Mouse (Mus musculus) liver, embryonic 15.5 days (tissue): Measurements from ENCODE around the gene Zfand4. TPM values are rescaled to one million over a fixed set of nuclear protein-coding genes. Genes with fewer than 3 reads are reported as not detected.
A peak's percentile ranks its signal among the peaks of the same experiment; 100 is the strongest.

Source experiments
- ATAC-seq: fragments of 200-750 bp; cut with Nextera tagmentation; 2 replicates; pipeline ENCODE4 v1.8.0; 2017; ENCODE audit warnings: moderate number of reproducible peaks, mild to moderate bottlenecking, moderate library complexity; ENCODE audit not compliant: insufficient read depth
- H3K27ac ChIP-seq: fragments of 300-500 bp; sonication (generic); replicated peaks from 2 replicates; pipeline ENCODE4 v1.5.1; 2015; ENCODE audit warnings: mild to moderate bottlenecking, inconsistent platforms
- H3K27me3 ChIP-seq: fragments of 300-500 bp; sonication (generic); 2 replicates; pipeline ENCODE4 v1.6.1; 2015; ENCODE audit warnings: mild to moderate bottlenecking, inconsistent platforms
- H3K36me3 ChIP-seq: fragments of 300-500 bp; sonication (generic); replicated peaks from 2 replicates; pipeline ENCODE4 v1.6.1; 2015; ENCODE audit warnings: moderate library complexity, mild to moderate bottlenecking, inconsistent platforms
- H3K4me1 ChIP-seq: fragments of 300-500 bp; sonication (generic); replicated peaks from 2 replicates; pipeline ENCODE4 v1.6.1; 2015; ENCODE audit warnings: inconsistent platforms
- H3K4me2 ChIP-seq: fragments of 300-500 bp; sonication (generic); 2 replicates; pipeline ENCODE4 v1.6.1; 2015; ENCODE audit warnings: moderate library complexity, mild to moderate bottlenecking, inconsistent platforms
- H3K4me3 ChIP-seq: fragments of 300-500 bp; sonication (generic); replicated peaks from 2 replicates; pipeline ENCODE4 v1.5.1; 2015; ENCODE audit warnings: mild to moderate bottlenecking, inconsistent platforms
- H3K9ac ChIP-seq: fragments of 300-500 bp; sonication (generic); 2 replicates; pipeline ENCODE4 v1.6.1; 2015; ENCODE audit warnings: moderate library complexity, mild to moderate bottlenecking, inconsistent platforms
- H3K9me3 ChIP-seq: fragments of 300-500 bp; sonication (generic); replicated peaks from 2 replicates; pipeline ENCODE4 v1.6.1; 2016; ENCODE audit warnings: inconsistent platforms
- WGBS: fragments of 180-500 bp; shearing (Covaris S2); methylation state at CpG from one replicate; pipeline ENCODE4 v1.1.7; 2015; ENCODE audit warnings: mixed read lengths; ENCODE audit not compliant: insufficient replicate concordance; 5-methylcytosine and 5-hydroxymethylcytosine counted together
- polyA plus RNA-seq: library from polyadenylated mRNA; unstranded; fragments of >200 nt; fragmentation: Nextera tagmentation; extraction: Ambion mirVana; gene quantifications from 2 replicates; pipeline ENCODE4 v1.2.1, GENCODE M21; 2015

Gene Zfand4
- polyA plus RNA-seq, 1 experiment from 2014 or later = 4.8 TPM

- Histone ChIP-seq H3K9ac (no peak overlapping the region), H3K27ac (no peak overlapping the region), H3K4me3 (no peak overlapping the region), H3K36me3 (no peaks in the 10 kb centered on the region), H3K4me1 (no peaks in the 10 kb centered on the region), H3K9me3 (no peaks in the 10 kb centered on the region), H3K4me2 (no peak overlapping the region), H3K27me3 (no peaks in the 10 kb centered on the region)
- 68% methylated on average over 3 of the region's 3 CpGs for WGBS
- no peak for ATAC-seq
Measured at GRCm38 (mm10) chr6:116319259-116319658, 55.2 kb downstream of the Zfand4 start.

- ATAC-seq = no peak
Measured at GRCm38 (mm10) chr6:116326641-116327040, 62.6 kb downstream of the Zfand4 start.

GRCm38 (mm10) chr6:116331396-116331795 lies 67.4 kb downstream of the Zfand4 start:
- H3K4me1 ChIP-seq = 0 out of 2 replicates have a peak, but pooled peaks cover under 1% of the 10 kb centered on the region
- no peak for ATAC-seq
- H3K9me3 ChIP-seq = no peaks in the 10 kb centered on the region
- no peak overlapping the region for H3K4me2 ChIP-seq
- no peak overlapping the region for H3K9ac ChIP-seq
- no peaks in the 10 kb centered on the region for H3K36me3 ChIP-seq
- H3K27me3 ChIP-seq = peaks cover 5% of the 10 kb centered on the region
- H3K27ac ChIP-seq = no peak overlapping the region
- 83% methylated on average over 2 of the region's 2 CpGs for WGBS
- no peak overlapping the region for H3K4me3 ChIP-seq

More at GRCm38 (mm10) chr6:116326641-116327040, 62.6 kb downstream of the Zfand4 start:
- Histone ChIP-seq H3K4me3 (no peak overlapping the region), H3K36me3 (no peaks in the 10 kb centered on the region), H3K9ac (no peak overlapping the region), H3K4me2 (no peak overlapping the region), H3K4me1 (no peaks in the 10 kb centered on the region), H3K27me3 (no peaks in the 10 kb centered on the region), H3K9me3 (no peaks in the 10 kb centered on the region), H3K27ac (no peak overlapping the region)
- 79% methylated on average over 3 of the region's 3 CpGs for WGBS

- Histone ChIP-seq H3K9me3 (no peaks in the 10 kb centered on the region), H3K27ac (peak overlapping the region; percentile 92)
- 3% methylated on average over 7 of the region's 7 CpGs for WGBS
Measured at GRCm38 (mm10) chr6:116337466-116337834, 73.4 kb downstream of the Zfand4 start.

GRCm38 (mm10) chr6:116337835-116338501 lies 73.9 kb downstream of the Zfand4 start, which contains the start of gene March8:
Gene March8, plus strand, starts transcription at chr6:116338024.
- ATAC-seq = peak; percentile 94
- Histone ChIP-seq H3K4me2 (peak within 1 kb of the TSS; percentile 78), H3K4me1 (peaks cover 38% of the 10 kb centered on the region)

More at GRCm38 (mm10) chr6:116337466-116337834, 73.4 kb downstream of the Zfand4 start:
- peak overlapping the region; percentile 88 for H3K4me3 ChIP-seq
- peaks cover 36% of the 10 kb centered on the region for H3K4me1 ChIP-seq
- H3K4me2 ChIP-seq = peak overlapping the region; percentile 78
- peak overlapping the region; percentile 93 for H3K9ac ChIP-seq
- peaks cover 11% of the 10 kb centered on the region for H3K27me3 ChIP-seq
- no peak for ATAC-seq
- peaks cover 13% of the 10 kb centered on the region; the same call in 1 of the 2 replicates for H3K36me3 ChIP-seq

GRCm38 (mm10) chr6:116338520-116338919 lies 74.5 kb downstream of the Zfand4 start:
- H3K4me3 ChIP-seq = peak overlapping the region; percentile 88
- H3K27ac ChIP-seq = peak overlapping the region; percentile 92
- peaks cover 11% of the 10 kb centered on the region for H3K27me3 ChIP-seq
- 4% methylated on average over 8 of the region's 8 CpGs for WGBS
- H3K4me2 ChIP-seq = peak overlapping the region; percentile 78
- peaks cover 41% of the 10 kb centered on the region for H3K4me1 ChIP-seq
- H3K9me3 ChIP-seq = no peaks in the 10 kb centered on the region
- peaks cover 13% of the 10 kb centered on the region; the same call in 1 of the 2 replicates for H3K36me3 ChIP-seq
- peak overlapping the region; percentile 93 for H3K9ac ChIP-seq
- no peak for ATAC-seq

More at GRCm38 (mm10) chr6:116337835-116338501, 73.9 kb downstream of the Zfand4 start, which contains the start of gene March8:
- Histone ChIP-seq H3K9ac (peak within 1 kb of the TSS; percentile 93), H3K27ac (peak within 1 kb of the TSS; percentile 92), H3K36me3 (peaks cover 13% of the 10 kb centered on the region; the same call in 1 of the 2 replicates), H3K9me3 (no peaks in the 10 kb centered on the region), H3K4me3 (peak within 1 kb of the TSS; percentile 88), H3K27me3 (peaks cover 11% of the 10 kb centered on the region)
- under 1% methylated on average over 75 of the region's 75 CpGs for WGBS

GRCm38 (mm10) chr6:116339088-116339487 lies 75.1 kb downstream of the Zfand4 start:
- H3K36me3 ChIP-seq = peaks cover 16% of the 10 kb centered on the region; the same call in 1 of the 2 replicates
- peak overlapping the region; percentile 73 for H3K27ac ChIP-seq
- no peaks in the 10 kb centered on the region for H3K9me3 ChIP-seq
- peaks cover 46% of the 10 kb centered on the region for H3K4me1 ChIP-seq
- peak overlapping the region; percentile 93 for H3K9ac ChIP-seq
- peaks cover 11% of the 10 kb centered on the region for H3K27me3 ChIP-seq
- ATAC-seq = no peak
- peak overlapping the region; percentile 88 for H3K4me3 ChIP-seq
- WGBS = 50% methylated on average over 5 of the region's 5 CpGs
- H3K4me2 ChIP-seq = peak overlapping the region; percentile 78

GRCm38 (mm10) chr6:116340521-116340920 lies 76.5 kb downstream of the Zfand4 start:
- peaks cover 22% of the 10 kb centered on the region for H3K36me3 ChIP-seq
- no peaks in the 10 kb centered on the region for H3K9me3 ChIP-seq
- peaks cover 50% of the 10 kb centered on the region for H3K4me1 ChIP-seq
- H3K27ac ChIP-seq = peak overlapping the region; percentile 73
- peaks cover 11% of the 10 kb centered on the region for H3K27me3 ChIP-seq
- peak overlapping the region; percentile 88 for H3K4me3 ChIP-seq
- no peak for ATAC-seq
- H3K4me2 ChIP-seq = peak overlapping the region; percentile 78
- H3K9ac ChIP-seq = no peak overlapping the region
- WGBS = 21% methylated on average over 1 of the region's 1 CpGs

GRCm38 (mm10) chr6:116347953-116348352 lies 83.9 kb downstream of the Zfand4 start:
- Histone ChIP-seq H3K4me3 (no peak overlapping the region), H3K9ac (no peak overlapping the region), H3K4me1 (peaks cover 43% of the 10 kb centered on the region), H3K9me3 (no peaks in the 10 kb centered on the region), H3K36me3 (peaks cover 19% of the 10 kb centered on the region), H3K27me3 (no peaks in the 10 kb centered on the region), H3K27ac (peak overlapping the region; percentile 56), H3K4me2 (no peak overlapping the region)
- WGBS = 80% methylated on average over 2 of the region's 2 CpGs
- ATAC-seq = no peak

- peak overlapping the region; percentile 81 for H3K4me2 ChIP-seq
- peak overlapping the region; percentile 98 for H3K27ac ChIP-seq
- H3K9me3 ChIP-seq = no peaks in the 10 kb centered on the region
- 5% methylated on average over 3 of the region's 3 CpGs for WGBS
- peak overlapping the region; percentile 68 for H3K9ac ChIP-seq
- H3K4me3 ChIP-seq = peak overlapping the region; percentile 65
- peaks cover 25% of the 10 kb centered on the region for H3K36me3 ChIP-seq
- peak; percentile 94 for ATAC-seq
- H3K4me1 ChIP-seq = peaks cover 48% of the 10 kb centered on the region
- H3K27me3 ChIP-seq = no peaks in the 10 kb centered on the region
Measured at GRCm38 (mm10) chr6:116349997-116350396, 86.0 kb downstream of the Zfand4 start.

GRCm38 (mm10) chr6:116350643-116351042 lies 86.6 kb downstream of the Zfand4 start:
- peak overlapping the region; percentile 65 for H3K4me3 ChIP-seq
- H3K36me3 ChIP-seq = peaks cover 24% of the 10 kb centered on the region
- WGBS = 21% methylated on average over 6 of the region's 6 CpGs
- no peaks in the 10 kb centered on the region for H3K27me3 ChIP-seq
- H3K4me2 ChIP-seq = peak overlapping the region; percentile 81
- H3K27ac ChIP-seq = peak overlapping the region; percentile 98
- no peaks in the 10 kb centered on the region for H3K9me3 ChIP-seq
- peak overlapping the region; percentile 68 for H3K9ac ChIP-seq
- peaks cover 53% of the 10 kb centered on the region for H3K4me1 ChIP-seq
- ATAC-seq = peak; percentile 89
